Mouse (Mus musculus) layer of hippocampus, adult 8-10 months (tissue): ENCODE results near the gene Olfr1168. TPM values are rescaled to one million over a fixed set of nuclear protein-coding genes. Genes with fewer than 3 reads are reported as not detected.
"Not testable (repeated sequence)": the region's sequence is repeated elsewhere in the genome, so short reads cannot be mapped to it uniquely, and the experiment has no call there.

ENCODE experiments used
- DNase-seq, 2 experiments: peaks; one replicate each; pipeline ENCODE4 v3.0.0; 2022; ENCODE audit warnings: low spot score in 2 of 2
- total RNA-seq, 4 experiments: library from RNA; stranded (reverse); gene quantifications; 2 replicates each; pipeline ENCODE4 v1.2.4; 2022

The Olfr1168 gene
- not detected for total RNA-seq

DNA sequence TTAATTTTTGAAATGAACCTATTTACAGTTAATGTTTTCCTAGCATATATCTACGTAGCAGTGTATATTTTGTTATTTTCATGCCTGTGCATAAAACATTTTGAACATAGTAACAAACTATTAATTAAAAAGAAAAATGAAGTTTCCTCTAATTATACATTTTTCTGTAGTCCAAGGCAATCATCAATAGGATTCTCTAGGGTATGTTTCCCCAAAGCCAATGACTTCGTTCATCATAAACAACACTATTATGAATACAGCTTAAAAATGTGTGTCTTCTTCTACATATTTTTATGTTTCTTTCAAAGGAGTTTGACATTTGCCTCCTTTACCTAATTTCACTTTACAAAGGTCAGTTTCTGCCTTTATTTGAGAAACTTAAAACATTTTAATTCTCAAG, at the start of gene Olfr1168:
Gene Olfr1168 (plus strand): TSS at position 301 of the 400 bp plus-strand sequence.
- no peak for DNase-seq

DNA sequence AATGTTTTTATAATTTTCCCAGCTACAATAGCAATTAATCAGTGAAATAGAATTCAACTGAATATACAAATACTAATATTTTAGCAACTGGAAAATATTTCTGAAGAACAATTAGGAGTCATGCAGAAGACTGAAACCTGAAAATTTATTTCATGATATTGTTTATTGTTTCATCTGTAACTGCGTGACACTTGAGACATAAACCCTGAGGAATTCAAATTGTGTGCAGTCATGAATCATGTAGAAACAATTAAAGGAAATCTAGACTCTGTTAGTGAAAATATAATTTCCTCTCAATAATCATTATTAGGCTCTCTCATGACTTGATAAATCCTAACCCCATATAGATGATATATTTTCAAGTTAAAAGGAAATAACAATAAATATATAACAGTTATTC, 26.6 kb upstream of the Olfr1168 start, which contains the start of gene Olfr1167:
Gene Olfr1167 (minus strand): TSS at position 101 of the 400 bp plus-strand sequence.
- DNase-seq, result not testable (repeated sequence)

DNA sequence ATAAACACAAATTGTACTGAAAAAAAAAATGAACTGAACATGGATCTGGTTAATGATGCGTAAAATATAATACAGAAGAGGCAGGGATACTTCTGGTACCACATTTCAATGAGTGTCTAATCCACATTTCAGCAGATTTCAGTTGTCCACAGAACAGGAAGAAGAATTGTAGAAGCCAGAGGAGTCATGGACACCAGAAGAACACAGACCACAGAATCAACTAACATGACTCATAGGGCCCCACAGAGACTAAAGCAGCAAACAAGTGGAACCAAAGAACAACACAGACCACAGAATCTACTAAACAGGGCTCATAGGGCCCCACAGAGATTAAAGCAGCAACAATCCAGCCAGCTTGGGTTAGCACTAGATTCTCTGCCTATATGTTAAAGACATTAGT, 39.1 kb downstream of the Olfr1168 start:
- no peak for DNase-seq

DNA sequence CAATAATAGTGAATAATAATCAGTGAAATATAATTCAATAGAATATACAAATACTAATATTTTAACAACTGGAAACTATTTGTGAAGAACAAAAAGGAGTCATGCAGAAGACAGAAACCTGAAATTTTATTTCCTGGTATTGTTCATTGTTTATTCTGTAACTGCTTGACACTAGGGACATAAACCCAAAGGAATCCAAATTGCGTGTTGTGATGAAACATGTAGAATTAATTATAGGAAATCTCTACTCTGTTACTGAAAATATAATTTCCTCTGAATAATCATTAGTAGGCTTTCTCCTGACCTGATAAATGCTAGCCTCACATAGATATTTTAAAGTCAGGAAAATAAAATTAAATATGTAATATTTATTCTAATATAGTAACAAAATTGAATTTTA, 46.6 kb downstream of the Olfr1168 start, which contains the start of gene Olfr1170:
Gene Olfr1170 (minus strand): TSS at position 101 of the 400 bp plus-strand sequence.
- no peak for DNase-seq

Other genes with a start within 250 kb of the Olfr1168 start
- gene Olfr1155, start 236.7 kb upstream of the Olfr1168 start, total RNA-seq, result not detected
- not detected for gene Olfr1156, start 228.8 kb upstream of the Olfr1168 start, total RNA-seq
- not detected for gene Olfr1157, start 213.6 kb upstream of the Olfr1168 start, total RNA-seq
- not detected for gene Olfr74, start 207.2 kb upstream of the Olfr1168 start, total RNA-seq
- not detected for gene Olfr1158, start 191.8 kb upstream of the Olfr1168 start, total RNA-seq
- not detected for gene Olfr1160, start 173.6 kb upstream of the Olfr1168 start, total RNA-seq
- gene Olfr1161, start 159.1 kb upstream of the Olfr1168 start, total RNA-seq, result not detected
- not detected for gene Olfr73, start 144.2 kb upstream of the Olfr1168 start, total RNA-seq
- gene Olfr1162, start 130.8 kb upstream of the Olfr1168 start, total RNA-seq, result not detected
- gene Olfr1163, start 110.0 kb upstream of the Olfr1168 start, total RNA-seq, result not detected
- gene Olfr1164, start 87.9 kb upstream of the Olfr1168 start, total RNA-seq, result not detected
- gene Olfr1166, start 53.6 kb upstream of the Olfr1168 start, total RNA-seq, result not detected
- not detected for gene Olfr1167, start 26.7 kb upstream of the Olfr1168 start, total RNA-seq
- not detected for gene Olfr1170, start 46.5 kb downstream of the Olfr1168 start, total RNA-seq
- not detected for gene Olfr1173, start 98.0 kb downstream of the Olfr1168 start, total RNA-seq
- gene Olfr1174-ps, start 133.3 kb downstream of the Olfr1168 start, total RNA-seq, result not detected
- gene Olfr1175-ps, start 145.3 kb downstream of the Olfr1168 start, total RNA-seq, result not detected
- not detected for gene Olfr1176, start 154.8 kb downstream of the Olfr1168 start, total RNA-seq
- gene Olfr1177-ps, start 164.6 kb downstream of the Olfr1168 start, total RNA-seq, result not detected
- gene Olfr1178, start 205.2 kb downstream of the Olfr1168 start, total RNA-seq, result not detected
- not detected for gene Olfr1179, start 224.6 kb downstream of the Olfr1168 start, total RNA-seq
- gene Olfr1180, start 237.3 kb downstream of the Olfr1168 start, total RNA-seq, result not detected
- not detected for gene Olfr1181, start 244.3 kb downstream of the Olfr1168 start, total RNA-seq